In genomic region chr8:70506328-70507026, GRCm38 (mm10) we compare ENCODE assay signal across 8 mouse cellular contexts. TPM values are rescaled to one million over a fixed set of nuclear protein-coding genes. Genes with fewer than 3 reads are reported as not detected.
DNase-seq lines count a peak whose midpoint lies in the region; ATAC-seq and TF ChIP-seq lines count a peak whose summit lies in the region.

Gene Rex1bd (minus strand): TSS chr8:70506752.

- intact Hi-C loops in gastrocnemius, adult 2 months (cut with DNase I) = loop anchor here (5.0 kb wide), 1 partner anchor 164 kb away; no protein-coding TSS in a partner anchor

- H3K27ac ChIP-seq in gastrocnemius, adult 2 months = peak within 1 kb of the TSS; percentile 99
- H3K27ac ChIP-seq in hindbrain, postnatal 0 days = peak within 1 kb of the TSS; percentile 94

- TF ChIP-seq CTCF in gastrocnemius, adult 2 months (IDR thresholded peaks at IDR 0.05) = peak; percentile 90
- peak; percentile 91 for TF ChIP-seq CTCF in hindbrain, postnatal 0 days (IDR thresholded peaks at IDR 0.05; ENCODE audit: low read depth)

- H3K27me3 ChIP-seq in hindbrain, postnatal 0 days (ENCODE audit: insufficient read depth, low read length) = 0 out of 2 replicates have a peak, but pooled peaks cover 8% of the 10 kb centered on the region
- H3K27me3 ChIP-seq in megakaryocyte, embryonic 14.5 days (replicated peaks) = peaks cover 12% of the 10 kb centered on the region

- ATAC-seq in hindbrain, postnatal 0 days = peak; percentile 86

- peak within 1 kb of the TSS; percentile 78 for H3K9ac ChIP-seq in hindbrain, postnatal 0 days (replicated peaks; ENCODE audit: low read length)

- peak within 1 kb of the TSS; percentile 84 for H3K4me2 ChIP-seq in hindbrain, postnatal 0 days (ENCODE audit: low read depth, low read length)

- H3K4me3 ChIP-seq in gastrocnemius, adult 2 months = peak within 1 kb of the TSS; percentile 89
- peak within 1 kb of the TSS; percentile 66 for H3K4me3 ChIP-seq in hindbrain, postnatal 0 days (ENCODE audit: low read length)
- H3K4me3 ChIP-seq in megakaryocyte, embryonic 14.5 days (replicated peaks) = peak within 1 kb of the TSS; percentile 95

- H3K9me3 ChIP-seq in hindbrain, postnatal 0 days (ENCODE audit: low read length) = no peaks in the 10 kb centered on the region
- no peaks in the 10 kb centered on the region for H3K9me3 ChIP-seq in megakaryocyte, embryonic 14.5 days

- H3K36me3 ChIP-seq in hindbrain, postnatal 0 days (ENCODE audit: insufficient read depth, low read length) = peaks cover 15% of the 10 kb centered on the region; the same call in 1 of the 2 replicates
- peaks cover 42% of the 10 kb centered on the region for H3K36me3 ChIP-seq in megakaryocyte, embryonic 14.5 days (replicated peaks; ENCODE audit: low read length)

- peaks cover 14% of the 10 kb centered on the region; the same call in 1 of the 2 replicates for H3K4me1 ChIP-seq in hindbrain, postnatal 0 days (ENCODE audit: insufficient read depth, low read length)
- H3K4me1 ChIP-seq in megakaryocyte, embryonic 14.5 days = peaks cover 79% of the 10 kb centered on the region

- DNase-seq in WW6 (ENCODE audit: low read depth, low spot score) = peak; percentile 97
- peak; percentile 90 to 95 for DNase-seq in cerebellum, postnatal 4 days (ENCODE audit: low spot score in 2 of 2)
- DNase-seq in gastrocnemius, adult 2 months = peak; percentile 95
- peak; percentile 95 for DNase-seq in hindbrain, postnatal 0 days (ENCODE audit: low spot score)
- peak; percentile 87 to 91 for DNase-seq in left cerebral cortex, adult 8-10 months (ENCODE audit: low spot score in 2 of 2)
- peak; percentile 94 to 95 for DNase-seq in right cerebral cortex, postnatal 10 days (ENCODE audit: low spot score in 2 of 2)
- peak; percentile 91 for DNase-seq in urinary bladder, postnatal 25 days (ENCODE audit: low spot score)

- 1% methylated on average over 40 of the region's 40 CpGs for WGBS in hindbrain, postnatal 0 days

RNA-seq across cellular contexts. Expression of gene Rex1bd, which starts in this region (rescaled TPM):
- 100 to 1,000 TPM; 146 to 148 TPM for total RNA-seq in gastrocnemius, adult 2 months (2021)
- 140 TPM in 2 replicates for total RNA-seq in hindbrain, postnatal 0 days (2014; rRNA removed)
- 188 and 190 TPM in 2 replicates for polyA plus RNA-seq in hindbrain, postnatal 0 days (2015; fragmentation: Nextera tagmentation; extraction: Ambion mirVana)
- 100 to 1,000 TPM; 103 to 117 (median 109) TPM for total RNA-seq in left cerebral cortex, adult 8-10 months (2022)
- polyA plus RNA-seq in megakaryocyte, embryonic 14.5 days (2012; ENCODE audit: insufficient read depth, low replicate concordance) = 135 and 319 TPM in 2 replicates

Comparison
In these comparisons a context has a peak if more than half of its experiments do, and no peak if none do; other contexts are left out.
1. Peak in every context shown above with its lines: DNase-seq, ATAC-seq, H3K4me3 ChIP-seq and H3K27ac ChIP-seq.